Comparison of ENCODE assay signal across 10 mouse cellular contexts in the genomic region with DNA sequence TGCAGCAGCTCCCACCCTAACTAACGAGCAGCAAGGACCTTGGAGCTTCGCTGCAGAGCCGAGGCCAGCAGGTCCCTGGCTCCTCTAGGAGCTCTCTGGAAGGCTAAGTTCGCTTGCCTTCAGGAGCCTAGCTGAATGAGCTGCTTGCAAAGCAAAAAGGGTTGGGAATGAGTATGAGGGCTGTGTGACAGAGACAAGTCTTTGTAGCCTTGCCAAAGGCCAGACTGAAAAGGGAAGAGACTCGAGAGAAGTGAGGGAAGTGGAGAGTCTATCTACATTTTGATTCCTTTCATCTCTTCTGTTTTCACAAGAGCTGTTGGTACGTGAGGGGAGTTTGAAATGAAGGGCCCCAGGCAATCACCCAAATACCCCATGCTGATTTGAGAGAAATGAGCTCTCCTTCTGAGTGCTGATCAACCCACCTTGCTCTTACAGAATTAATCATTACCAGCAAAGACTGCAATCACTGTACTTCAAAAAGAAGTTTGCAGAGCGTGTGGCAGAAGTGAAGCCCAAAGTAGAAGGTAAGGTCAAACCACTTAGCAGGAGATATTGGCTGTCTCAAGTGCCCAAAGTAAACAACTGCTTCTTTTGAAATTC.
DNase-seq lines count a peak whose midpoint lies in the region; ATAC-seq and TF ChIP-seq lines count a peak whose summit lies in the region.
"Had no signal": no experiment of that assay in that cellular context is flagged by ENCODE, and none has a peak within 500 bp of the region (broad histone marks: within the 10 kb centered on the region; RNA-seq: fewer than 3 reads in every experiment).

No protein-coding gene starts in this region.

- intact Hi-C loops in heart, postnatal 36 days (cut with DNase I), result loop anchor here (2.0 to 5.0 kb wide), 2 partner anchors 89 to 146 kb away; a partner anchor contains a TSS

- no peak for TF ChIP-seq CTCF in layer of hippocampus, adult 2 months (conservative IDR thresholded peaks at IDR 0.05)

- H3K4me3 ChIP-seq in layer of hippocampus, adult 2 months, result no peak overlapping the region

- DNase-seq in heart, adult 11 months, result peak; percentile 66
- DNase-seq in heart, postnatal 36 days, result no peak
- no peak for DNase-seq in layer of hippocampus, adult 2 months (ENCODE audit: low spot score in 2 of 2)
- DNase-seq in layer of hippocampus, postnatal 25 days (ENCODE audit: extremely low spot score in 1 of 2, low spot score in 1 of 2), result no peak
- DNase-seq in brain, adult 2 months (ENCODE audit: low read depth, low spot score), result peak; percentile 43
- peak; percentile 56 for DNase-seq in lung, postnatal 36 days
- no peak for DNase-seq in ovary, postnatal 14 days (ENCODE audit: low spot score)

- ATAC-seq in megakaryocyte progenitor cell, adult 5-6 weeks (replicated peaks; ENCODE audit: poor library complexity), result no peak
- ATAC-seq: CD4-positive, CD25-positive, alpha-beta regulatory T cell, adult 4 months; intestine, postnatal 0 days had no signal

- H3K27ac ChIP-seq in layer of hippocampus, adult 2 months, result peak overlapping the region; percentile 85

Comparison
In these comparisons a context has a peak if more than half of its experiments do, and no peak if none do; other contexts are left out.
1. DNase-seq: peak in heart, adult 11 months (single experiment), brain, adult 2 months (single experiment) and lung, postnatal 36 days (single experiment); none in heart, postnatal 36 days (0 of 2), layer of hippocampus, adult 2 months (0 of 2), layer of hippocampus, postnatal 25 days (0 of 2) and ovary, postnatal 14 days (single experiment).